8 mouse cellular contexts compared by ENCODE assay signal in genomic region chrX:36327491-36328255, GRCm38 (mm10). TPM values are rescaled to one million over a fixed set of nuclear protein-coding genes. Genes with fewer than 3 reads are reported as not detected.
DNase-seq lines count a peak whose midpoint lies in the region; ATAC-seq and TF ChIP-seq lines count a peak whose summit lies in the region.

No protein-coding gene starts in this region.

- no peak overlapping the region for H3K27ac ChIP-seq in heart, embryonic 13.5 days (replicated peaks)
- H3K27ac ChIP-seq in liver, postnatal 0 days (ENCODE audit: low read depth), result no peak overlapping the region
- no peak overlapping the region for H3K27ac ChIP-seq in neural tube, embryonic 12.5 days

- intact Hi-C loops in left cerebral cortex, postnatal 25 days (cut with DNase I), result loop anchor here (5.0 kb wide), 2 partner anchors 65 to 100 kb away; no protein-coding TSS in a partner anchor

- peak overlapping the region; percentile 51 for H3K4me3 ChIP-seq in heart, embryonic 13.5 days
- H3K4me3 ChIP-seq in liver, postnatal 0 days (ENCODE audit: low read depth, low read length), result peak overlapping the region; percentile 49
- H3K4me3 ChIP-seq in neural tube, embryonic 12.5 days, result 0 out of 2 replicates have a peak overlapping the region, but pooled peaks have one; percentile 41

- WGBS in heart, embryonic 13.5 days, result 15% methylated on average over 18 of the region's 20 CpGs
- WGBS in liver, postnatal 0 days (ENCODE audit: insufficient replicate concordance), result 24% methylated on average over 16 of the region's 20 CpGs
- 14% methylated on average over 20 of the region's 20 CpGs for WGBS in neural tube, embryonic 12.5 days

- H3K9me3 ChIP-seq in heart, embryonic 13.5 days, result no peaks in the 10 kb centered on the region
- H3K9me3 ChIP-seq in liver, postnatal 0 days (ENCODE audit: low read length), result no peaks in the 10 kb centered on the region
- H3K9me3 ChIP-seq in neural tube, embryonic 12.5 days, result no peaks in the 10 kb centered on the region

- H3K4me2 ChIP-seq in heart, embryonic 13.5 days, result peak overlapping the region; percentile 75
- peak overlapping the region; percentile 72 for H3K4me2 ChIP-seq in liver, postnatal 0 days (ENCODE audit: low read depth, low read length)
- H3K4me2 ChIP-seq in neural tube, embryonic 12.5 days (replicated peaks), result peak overlapping the region; percentile 83

- peak; percentile 4 to 16 for DNase-seq in left cerebral cortex, adult 18-20 months (ENCODE audit: low spot score in 2 of 2)
- no peak for DNase-seq in left cerebral cortex, postnatal 25 days (ENCODE audit: low spot score in 2 of 2)
- peak; percentile 16 for DNase-seq in embryo, embryonic 10 days (ENCODE audit: low spot score)
- peak; percentile 53 for DNase-seq in kidney, postnatal 14 days
- peak; percentile 17 for DNase-seq in liver, postnatal 0 days
- DNase-seq in c-Kit-positive CD71-positive TER-119-positive erythroid progenitor cells, embryonic 14.5 days (ENCODE audit: low spot score), result no peak

- no peaks in the 10 kb centered on the region for H3K36me3 ChIP-seq in heart, embryonic 13.5 days
- no peaks in the 10 kb centered on the region for H3K36me3 ChIP-seq in liver, postnatal 0 days (replicated peaks; ENCODE audit: insufficient read depth, low read length)
- no peaks in the 10 kb centered on the region for H3K36me3 ChIP-seq in neural tube, embryonic 12.5 days

- H3K4me1 ChIP-seq in heart, embryonic 13.5 days, result no peaks in the 10 kb centered on the region
- no peaks in the 10 kb centered on the region for H3K4me1 ChIP-seq in liver, postnatal 0 days (ENCODE audit: insufficient read depth)
- H3K4me1 ChIP-seq in neural tube, embryonic 12.5 days, result no peaks in the 10 kb centered on the region

- H3K27me3 ChIP-seq in heart, embryonic 13.5 days (replicated peaks), result peaks cover 74% of the 10 kb centered on the region
- H3K27me3 ChIP-seq in liver, postnatal 0 days (ENCODE audit: insufficient read depth, low read length), result peaks cover 21% of the 10 kb centered on the region; the same call in 1 of the 2 replicates
- H3K27me3 ChIP-seq in neural tube, embryonic 12.5 days (replicated peaks), result peaks cover 7% of the 10 kb centered on the region; the same call in 1 of the 2 replicates

- H3K9ac ChIP-seq in heart, embryonic 13.5 days, result no peak overlapping the region
- no peak overlapping the region for H3K9ac ChIP-seq in liver, postnatal 0 days (replicated peaks)
- H3K9ac ChIP-seq in neural tube, embryonic 12.5 days, result no peak overlapping the region

- no peak for TF ChIP-seq EP300 in liver, postnatal 0 days (IDR thresholded peaks at IDR 0.05; ENCODE audit: low read depth)

- no peak for TF ChIP-seq CTCF in liver, postnatal 0 days (IDR thresholded peaks at IDR 0.05; ENCODE audit: low read depth)

- no peak for ATAC-seq in heart, embryonic 13.5 days (ENCODE audit: extremely low read depth, insufficient number of reproducible peaks, low FRiP score, low TSS enrichment)
- ATAC-seq in liver, postnatal 0 days, result peak; percentile 11; the same call in 1 of the 2 replicates
- peak; percentile 43; the same call in 1 of the 2 replicates for ATAC-seq in neural tube, embryonic 12.5 days (ENCODE audit: low FRiP score, low read depth)

RNA-seq across cellular contexts. Expression of gene Lonrf3, which starts 0.5 kb away (rescaled TPM):
- total RNA-seq in left cerebral cortex, adult 18-20 months (2021), result 10 to 100 TPM; 17.5 to 24.4 TPM
- 10 to 100 TPM; 12.3 to 13.9 TPM for total RNA-seq in left cerebral cortex, postnatal 25 days (2021)
- 0.20 and 0.32 TPM in 2 replicates for polyA plus RNA-seq in heart, embryonic 13.5 days (2015; fragmentation: Nextera tagmentation; extraction: Ambion mirVana)
- polyA plus RNA-seq in liver, postnatal 0 days (2015; fragmentation: Nextera tagmentation; extraction: Ambion mirVana), result 0.22 and 0.40 TPM in 2 replicates
- 0.74 and 1.1 TPM in 2 replicates for polyA plus RNA-seq in neural tube, embryonic 12.5 days (2016; fragmentation: Nextera tagmentation; extraction: Ambion mirVana)

Comparison
In these comparisons a context has a peak if more than half of its experiments do, and no peak if none do; other contexts are left out.
1. DNase-seq: peak in left cerebral cortex, adult 18-20 months (2 of 2), embryo, embryonic 10 days (single experiment), kidney, postnatal 14 days (single experiment) and liver, postnatal 0 days (single experiment); none in left cerebral cortex, postnatal 25 days (0 of 2) and c-Kit-positive CD71-positive TER-119-positive erythroid progenitor cells, embryonic 14.5 days (single experiment).
2. Peak in every context shown above with its lines, with median percentiles within 50 percentile points of each other: H3K4me2 ChIP-seq and H3K4me3 ChIP-seq.